Mouse (Mus musculus): ENCODE measurements around the gene Syn2. TPM values are rescaled to one million over a fixed set of nuclear protein-coding genes. Genes with fewer than 3 reads are reported as not detected.

The Syn2 gene
- total RNA-seq, 1 experiment from 2014 or later: not detected

GRCm38 (mm10) chr6:115284153-115284552 lies 149.5 kb downstream of the Syn2 start:
- no peak for ATAC-seq (replicated peaks; ENCODE audit: low read depth, poor library complexity, severe bottlenecking)

- ATAC-seq (replicated peaks; ENCODE audit: low read depth, poor library complexity, severe bottlenecking): no peak
These were observed 151.7 kb downstream of the Syn2 start for GRCm38 (mm10) chr6:115286441-115286840.

GRCm38 (mm10) chr6:115288223-115288622 lies 153.5 kb downstream of the Syn2 start:
- no peak for ATAC-seq (replicated peaks; ENCODE audit: low read depth, poor library complexity, severe bottlenecking)

GRCm38 (mm10) chr6:115290561-115290960 lies 155.9 kb downstream of the Syn2 start:
- ATAC-seq (replicated peaks; ENCODE audit: low read depth, poor library complexity, severe bottlenecking): no peak

GRCm38 (mm10) chr6:115291068-115291467 lies 156.4 kb downstream of the Syn2 start:
- no peak for ATAC-seq (replicated peaks; ENCODE audit: low read depth, poor library complexity, severe bottlenecking)

GRCm38 (mm10) chr6:115291823-115292222 lies 157.1 kb downstream of the Syn2 start:
- no peak for ATAC-seq (replicated peaks; ENCODE audit: low read depth, poor library complexity, severe bottlenecking)

- ATAC-seq (replicated peaks; ENCODE audit: low read depth, poor library complexity, severe bottlenecking): no peak
These were observed 157.9 kb downstream of the Syn2 start for GRCm38 (mm10) chr6:115292621-115293020.

- ATAC-seq (replicated peaks; ENCODE audit: low read depth, poor library complexity, severe bottlenecking): no peak
These were observed 159.2 kb downstream of the Syn2 start for GRCm38 (mm10) chr6:115293877-115294276.

- ATAC-seq (replicated peaks; ENCODE audit: low read depth, poor library complexity, severe bottlenecking): no peak
These were observed 172.4 kb downstream of the Syn2 start for GRCm38 (mm10) chr6:115307134-115307533.

GRCm38 (mm10) chr6:115312780-115313179 lies 178.1 kb downstream of the Syn2 start:
- ATAC-seq (replicated peaks; ENCODE audit: low read depth, poor library complexity, severe bottlenecking): no peak

GRCm38 (mm10) chr6:115313235-115313738 lies 178.6 kb downstream of the Syn2 start:
- no peak for ATAC-seq (replicated peaks; ENCODE audit: low read depth, poor library complexity, severe bottlenecking)

- no peak for ATAC-seq (replicated peaks; ENCODE audit: low read depth, poor library complexity, severe bottlenecking)
These were observed 179.2 kb downstream of the Syn2 start for GRCm38 (mm10) chr6:115313910-115314309.

- ATAC-seq (replicated peaks; ENCODE audit: low read depth, poor library complexity, severe bottlenecking): peak; percentile 32; the same call in 1 of the 2 replicates
These were observed 181.1 kb downstream of the Syn2 start for GRCm38 (mm10) chr6:115315770-115316169.

- no peak for ATAC-seq (replicated peaks; ENCODE audit: low read depth, poor library complexity, severe bottlenecking)
These were observed 182.1 kb downstream of the Syn2 start for GRCm38 (mm10) chr6:115316811-115317221.

- no peak for ATAC-seq (replicated peaks; ENCODE audit: low read depth, poor library complexity, severe bottlenecking)
These were observed 184.1 kb downstream of the Syn2 start for GRCm38 (mm10) chr6:115318811-115319210.

- no peak for ATAC-seq (replicated peaks; ENCODE audit: low read depth, poor library complexity, severe bottlenecking)
These were observed 185.0 kb downstream of the Syn2 start for GRCm38 (mm10) chr6:115319686-115320085.

- ATAC-seq (replicated peaks; ENCODE audit: low read depth, poor library complexity, severe bottlenecking): peak; percentile 76
These were observed 186.4 kb downstream of the Syn2 start for GRCm38 (mm10) chr6:115320927-115321714.

- no peak for ATAC-seq (replicated peaks; ENCODE audit: low read depth, poor library complexity, severe bottlenecking)
These were observed 187.2 kb downstream of the Syn2 start for GRCm38 (mm10) chr6:115321883-115322351.

GRCm38 (mm10) chr6:115322956-115323355 lies 188.3 kb downstream of the Syn2 start:
- ATAC-seq (replicated peaks; ENCODE audit: low read depth, poor library complexity, severe bottlenecking): no peak

GRCm38 (mm10) chr6:115330964-115331363 lies 196.3 kb downstream of the Syn2 start:
- peak; percentile 65 for ATAC-seq (replicated peaks; ENCODE audit: low read depth, poor library complexity, severe bottlenecking)
